Mouse (Mus musculus) lung, embryonic 15.5 days (tissue): ENCODE measurements around the gene Zdhhc14. TPM values are rescaled to one million over a fixed set of nuclear protein-coding genes. Genes with fewer than 3 reads are reported as not detected.
A peak's percentile ranks its signal among the peaks of the same experiment; 100 is the strongest.

ENCODE experiments used
- ATAC-seq: fragments of 200-750 bp; cut with Nextera tagmentation; 2 replicates; pipeline ENCODE4 v1.8.0; 2017; ENCODE audit warnings: moderate number of reproducible peaks, borderline replicate concordance; ENCODE audit not compliant: low FRiP score, low TSS enrichment; ENCODE audit errors: extremely low read depth
- H3K27ac ChIP-seq: fragments of 300-500 bp; sonication (generic); 2 replicates; pipeline ENCODE4 v1.5.1; 2015; ENCODE audit warnings: moderate library complexity, mild to moderate bottlenecking, inconsistent platforms
- H3K27me3 ChIP-seq: fragments of 300-500 bp; sonication (generic); 2 replicates; pipeline ENCODE4 v1.6.1; 2015; ENCODE audit warnings: inconsistent platforms
- H3K36me3 ChIP-seq: fragments of 300-500 bp; sonication (generic); 2 replicates; pipeline ENCODE4 v1.6.1; 2015; ENCODE audit warnings: inconsistent platforms
- H3K4me1 ChIP-seq: fragments of 300-500 bp; sonication (generic); 2 replicates; pipeline ENCODE4 v1.6.1; 2015; ENCODE audit warnings: inconsistent platforms
- H3K4me2 ChIP-seq: fragments of 300-500 bp; sonication (generic); 2 replicates; pipeline ENCODE4 v1.6.1; 2015; ENCODE audit warnings: inconsistent platforms, mild to moderate bottlenecking, moderate library complexity
- H3K4me3 ChIP-seq: fragments of 300-500 bp; sonication (generic); 2 replicates; pipeline ENCODE4 v1.5.1; 2015; ENCODE audit warnings: mild to moderate bottlenecking, inconsistent platforms
- H3K9ac ChIP-seq: fragments of 300-500 bp; sonication (generic); 2 replicates; pipeline ENCODE4 v1.6.1; 2015; ENCODE audit warnings: inconsistent platforms
- H3K9me3 ChIP-seq: fragments of 300-500 bp; sonication (generic); 2 replicates; pipeline ENCODE4 v1.6.1; 2016; ENCODE audit warnings: inconsistent platforms
- WGBS: fragments of 180-500 bp; shearing (Covaris S2); methylation state at CpG from one replicate; pipeline ENCODE4 v1.1.7; 2015; 5-methylcytosine and 5-hydroxymethylcytosine counted together
- polyA plus RNA-seq: library from polyadenylated mRNA; unstranded; fragments of >200 nt; fragmentation: Nextera tagmentation; extraction: Ambion mirVana; gene quantifications from 2 replicates; pipeline ENCODE4 v1.2.1, GENCODE M21; 2015

Gene Zdhhc14
- polyA plus RNA-seq, 1 experiment from 2014 or later: 1.2 TPM

DNA sequence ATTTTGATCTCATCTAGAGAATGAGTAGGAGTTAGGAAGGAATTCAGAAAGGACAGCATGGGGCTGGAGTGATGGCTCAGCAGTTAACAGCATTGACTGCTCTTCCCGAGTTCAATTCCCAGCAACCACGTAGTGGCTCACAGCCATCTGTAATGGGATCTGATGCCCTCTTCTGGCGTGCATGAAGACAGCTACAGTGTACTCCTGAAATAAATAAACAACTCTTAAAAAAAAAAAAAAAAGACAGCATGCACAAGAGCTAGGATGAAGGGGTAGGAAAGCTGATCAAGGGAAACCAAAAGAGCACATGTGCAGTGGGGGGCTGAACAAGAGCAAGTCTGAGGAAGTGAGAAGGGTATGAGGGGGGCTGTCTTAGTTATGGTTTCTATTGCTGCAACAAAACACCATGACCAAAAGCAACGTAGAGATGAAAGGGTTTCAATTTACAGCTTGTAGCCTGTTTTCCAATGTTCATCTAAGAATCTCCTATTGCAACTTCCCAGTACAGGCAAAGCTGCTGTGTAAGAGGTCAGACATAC, 237.3 kb downstream of the Zdhhc14 start:
- no peaks in the 10 kb centered on the region for H3K4me1 ChIP-seq
- H3K27ac ChIP-seq: no peak overlapping the region
- H3K9me3 ChIP-seq: no peaks in the 10 kb centered on the region
- H3K36me3 ChIP-seq: no peaks in the 10 kb centered on the region
- H3K4me3 ChIP-seq: no peak overlapping the region
- H3K27me3 ChIP-seq: no peaks in the 10 kb centered on the region
- H3K4me2 ChIP-seq: no peak overlapping the region
- ATAC-seq: no peak
- H3K9ac ChIP-seq: no peak overlapping the region
- WGBS: 50% methylated on average over 4 of the region's 4 CpGs

DNA sequence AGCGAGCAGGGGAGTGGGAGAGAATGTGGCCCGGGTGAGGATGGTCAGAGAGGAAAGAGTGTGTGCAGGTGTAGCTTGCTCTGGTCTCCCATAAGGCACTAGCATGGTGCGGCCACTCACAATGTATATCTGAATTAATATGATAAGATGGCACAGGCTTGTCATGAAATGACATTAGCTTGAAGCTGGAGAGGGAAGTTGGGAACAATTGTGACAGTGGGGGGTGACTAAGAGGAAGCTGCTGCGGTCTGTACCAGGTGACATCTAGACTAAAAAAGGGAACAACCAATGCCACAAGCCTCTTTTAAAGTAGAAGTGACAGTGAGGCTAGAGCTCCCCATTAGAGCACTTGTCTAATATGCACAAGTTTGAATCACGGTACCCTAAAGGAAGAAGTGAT, 238.2 kb downstream of the Zdhhc14 start:
- H3K27ac ChIP-seq: no peak overlapping the region
- WGBS: 85% methylated on average over 5 of the region's 5 CpGs
- no peaks in the 10 kb centered on the region for H3K27me3 ChIP-seq
- no peaks in the 10 kb centered on the region for H3K4me1 ChIP-seq
- H3K9me3 ChIP-seq: no peaks in the 10 kb centered on the region
- no peaks in the 10 kb centered on the region for H3K36me3 ChIP-seq
- H3K4me3 ChIP-seq: no peak overlapping the region
- H3K4me2 ChIP-seq: no peak overlapping the region
- no peak overlapping the region for H3K9ac ChIP-seq
- no peak for ATAC-seq

DNA sequence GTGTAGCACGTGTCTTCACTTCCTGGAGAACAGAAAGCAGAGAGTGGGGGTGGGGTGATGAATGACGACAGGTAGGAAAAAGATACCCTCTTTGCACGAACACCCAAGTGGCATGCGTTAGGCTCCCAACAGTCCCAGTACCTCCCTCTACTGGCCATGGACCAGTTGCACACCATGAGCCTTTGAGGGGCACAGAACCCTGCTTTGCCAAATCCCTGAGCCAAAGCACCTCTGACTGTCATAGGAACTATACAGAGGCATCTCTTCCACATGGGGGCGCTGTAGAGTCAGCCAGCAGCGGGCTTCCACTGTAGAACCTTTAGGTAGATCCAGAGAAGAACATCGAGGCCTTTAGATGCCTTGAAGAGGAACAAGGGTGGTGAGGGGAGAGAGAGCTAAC, 241.0 kb downstream of the Zdhhc14 start:
- Histone ChIP-seq H3K4me3 (no peak overlapping the region), H3K36me3 (no peaks in the 10 kb centered on the region), H3K9ac (no peak overlapping the region), H3K4me2 (no peak overlapping the region), H3K4me1 (no peaks in the 10 kb centered on the region), H3K27ac (no peak overlapping the region), H3K9me3 (no peaks in the 10 kb centered on the region), H3K27me3 (no peaks in the 10 kb centered on the region)
- WGBS: 20% methylated on average over 7 of the region's 7 CpGs
- no peak for ATAC-seq

DNA sequence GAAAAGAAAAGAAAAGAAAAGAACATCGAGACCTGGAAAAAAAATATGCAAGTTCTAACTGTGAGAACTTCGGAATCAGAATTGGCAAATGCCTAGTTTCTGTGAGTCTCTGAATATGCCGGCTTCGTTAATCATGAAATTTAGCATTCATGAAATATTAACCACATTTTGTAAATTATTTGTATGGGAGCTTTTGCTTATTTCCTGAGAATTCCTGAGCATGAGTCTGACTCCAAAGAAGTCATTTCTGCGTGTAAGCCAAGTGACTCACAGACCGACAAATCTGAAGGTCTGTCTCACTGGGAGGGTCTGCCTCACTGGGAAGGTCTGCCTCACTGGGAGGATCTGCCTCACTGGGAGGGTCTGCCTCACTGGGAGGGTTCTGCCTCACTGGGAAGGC, 248.7 kb downstream of the Zdhhc14 start:
- 84% methylated on average over 6 of the region's 6 CpGs for WGBS
- H3K4me2 ChIP-seq: no peak overlapping the region
- no peaks in the 10 kb centered on the region for H3K4me1 ChIP-seq
- H3K36me3 ChIP-seq: no peaks in the 10 kb centered on the region
- H3K9me3 ChIP-seq: no peaks in the 10 kb centered on the region
- no peak overlapping the region for H3K27ac ChIP-seq
- H3K4me3 ChIP-seq: no peak overlapping the region
- H3K27me3 ChIP-seq: no peaks in the 10 kb centered on the region
- ATAC-seq: no peak
- no peak overlapping the region for H3K9ac ChIP-seq

DNA sequence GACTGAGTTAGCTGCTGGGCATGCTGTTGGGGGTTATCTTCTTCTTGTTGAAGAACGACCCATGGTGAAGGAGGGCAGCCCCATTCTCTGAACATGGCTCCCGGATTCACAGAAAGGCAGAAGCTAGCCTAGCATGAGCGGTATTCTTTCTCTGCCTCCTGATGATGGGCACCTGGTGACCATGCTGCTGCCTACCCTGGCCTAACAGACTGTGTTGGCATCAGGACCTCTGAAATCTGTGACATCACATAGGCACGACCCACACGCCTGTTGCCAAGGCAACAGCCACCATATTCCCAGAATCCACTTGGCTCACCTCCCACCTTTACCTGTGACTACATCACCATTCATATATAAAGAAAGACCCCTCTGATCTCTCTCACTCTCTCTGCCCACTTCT, 251.7 kb downstream of the Zdhhc14 start:
- no peak for ATAC-seq
- no peaks in the 10 kb centered on the region for H3K27me3 ChIP-seq
- 87% methylated on average over 5 of the region's 5 CpGs for WGBS

GRCm38 (mm10) chr17:5746378-5746777, 254.0 kb downstream of the Zdhhc14 start:
- Histone ChIP-seq H3K36me3 (no peaks in the 10 kb centered on the region), H3K9me3 (no peaks in the 10 kb centered on the region), H3K27ac (no peak overlapping the region), H3K9ac (no peak overlapping the region), H3K4me2 (no peak overlapping the region), H3K4me1 (0 out of 2 replicates have a peak, but pooled peaks cover 5% of the 10 kb centered on the region), H3K27me3 (no peaks in the 10 kb centered on the region), H3K4me3 (no peak overlapping the region)
- 94% methylated on average over 3 of the region's 3 CpGs for WGBS
- no peak for ATAC-seq

More for the DNA sequence above, 251.7 kb downstream of the Zdhhc14 start:
- H3K4me2 ChIP-seq: no peak overlapping the region
- no peak overlapping the region for H3K9ac ChIP-seq
- H3K4me1 ChIP-seq: 0 out of 2 replicates have a peak, but pooled peaks cover 4% of the 10 kb centered on the region
- no peak overlapping the region for H3K27ac ChIP-seq
- H3K36me3 ChIP-seq: no peaks in the 10 kb centered on the region
- H3K9me3 ChIP-seq: no peaks in the 10 kb centered on the region
- H3K4me3 ChIP-seq: no peak overlapping the region

DNA sequence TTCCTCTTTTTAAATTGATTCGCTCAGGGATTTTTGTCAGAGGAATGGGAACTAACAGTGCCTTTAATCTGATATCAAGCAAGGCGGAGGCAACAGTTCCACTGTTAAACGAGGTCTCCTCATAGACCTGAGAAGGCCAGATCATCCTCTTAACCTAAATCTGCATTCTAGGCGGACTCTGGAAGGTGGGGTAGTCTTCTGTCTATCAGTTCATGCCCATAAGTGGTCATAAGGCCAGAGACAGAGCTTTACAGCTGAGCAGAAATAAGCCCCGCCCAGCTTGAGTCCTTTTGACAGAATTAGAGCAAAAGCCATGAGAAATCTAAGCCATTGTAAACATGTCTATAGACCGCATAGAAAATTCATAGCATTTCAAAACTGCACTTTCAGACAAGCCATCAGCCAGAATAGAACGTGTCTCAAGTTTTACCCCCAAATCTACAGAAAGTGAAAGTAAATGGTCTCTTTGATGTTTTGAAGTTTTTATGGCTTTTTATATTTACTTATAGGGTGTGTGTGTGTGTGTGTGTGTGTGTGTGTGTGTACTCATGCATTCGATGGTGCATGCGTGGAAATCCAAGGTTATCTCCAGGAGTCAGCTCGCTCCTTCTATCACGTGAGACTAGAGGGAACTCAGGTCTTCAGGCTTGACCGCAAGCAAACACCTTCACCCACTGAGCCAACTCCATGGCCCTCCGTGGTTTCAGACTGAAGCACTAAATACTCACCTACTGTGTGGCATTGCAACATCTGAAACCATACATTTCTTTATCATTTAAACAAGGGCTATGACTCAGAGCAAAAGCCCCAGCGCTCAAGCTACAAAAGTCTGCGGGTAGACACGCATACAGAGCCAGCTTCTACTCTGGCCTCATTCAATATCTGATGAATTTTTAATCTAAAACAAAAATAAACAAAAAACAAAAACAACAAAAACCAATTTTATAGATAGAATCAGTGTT, 255.5 kb downstream of the Zdhhc14 start:
- H3K4me2 ChIP-seq: no peak overlapping the region
- no peak for ATAC-seq
- H3K9ac ChIP-seq: no peak overlapping the region
- H3K9me3 ChIP-seq: no peaks in the 10 kb centered on the region
- no peak overlapping the region for H3K27ac ChIP-seq
- 68% methylated on average over 16 of the region's 16 CpGs for WGBS
- no peak overlapping the region for H3K4me3 ChIP-seq
- H3K27me3 ChIP-seq: no peaks in the 10 kb centered on the region
- H3K4me1 ChIP-seq: peaks cover 9% of the 10 kb centered on the region
- no peaks in the 10 kb centered on the region for H3K36me3 ChIP-seq

GRCm38 (mm10) chr17:5748501-5748894, 256.1 kb downstream of the Zdhhc14 start:
- Histone ChIP-seq H3K4me3 (no peak overlapping the region), H3K27ac (no peak overlapping the region), H3K36me3 (no peaks in the 10 kb centered on the region), H3K9me3 (no peaks in the 10 kb centered on the region), H3K4me1 (peaks cover 11% of the 10 kb centered on the region), H3K4me2 (no peak overlapping the region), H3K27me3 (no peaks in the 10 kb centered on the region), H3K9ac (no peak overlapping the region)
- 5% methylated on average over 4 of the region's 4 CpGs for WGBS
- no peak for ATAC-seq

DNA sequence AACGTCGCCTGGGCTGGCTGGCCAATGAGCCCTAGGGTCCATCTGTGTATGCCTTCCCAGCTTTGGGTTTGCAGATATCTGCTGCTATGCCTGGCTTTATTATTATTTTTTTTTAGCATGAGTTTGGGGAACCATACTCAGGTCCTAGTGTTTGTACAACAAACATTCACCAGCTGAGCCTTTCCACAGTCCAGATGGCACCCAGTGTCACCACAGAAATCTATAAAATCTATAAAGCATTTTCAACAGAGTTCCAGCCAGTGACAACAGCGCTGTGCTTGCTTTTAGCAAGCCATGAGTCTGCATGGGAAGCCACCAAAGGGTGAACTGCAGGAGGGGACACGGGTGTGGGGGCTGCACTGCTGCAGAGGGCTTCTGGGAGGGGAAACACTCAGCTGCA, 257.9 kb downstream of the Zdhhc14 start:
- Histone ChIP-seq H3K4me3 (no peak overlapping the region), H3K27ac (no peak overlapping the region), H3K4me2 (no peak overlapping the region), H3K36me3 (no peaks in the 10 kb centered on the region), H3K9ac (no peak overlapping the region), H3K4me1 (peaks cover 11% of the 10 kb centered on the region), H3K27me3 (no peaks in the 10 kb centered on the region), H3K9me3 (no peaks in the 10 kb centered on the region)
- ATAC-seq: no peak
- WGBS: 68% methylated on average over 4 of the region's 4 CpGs

DNA sequence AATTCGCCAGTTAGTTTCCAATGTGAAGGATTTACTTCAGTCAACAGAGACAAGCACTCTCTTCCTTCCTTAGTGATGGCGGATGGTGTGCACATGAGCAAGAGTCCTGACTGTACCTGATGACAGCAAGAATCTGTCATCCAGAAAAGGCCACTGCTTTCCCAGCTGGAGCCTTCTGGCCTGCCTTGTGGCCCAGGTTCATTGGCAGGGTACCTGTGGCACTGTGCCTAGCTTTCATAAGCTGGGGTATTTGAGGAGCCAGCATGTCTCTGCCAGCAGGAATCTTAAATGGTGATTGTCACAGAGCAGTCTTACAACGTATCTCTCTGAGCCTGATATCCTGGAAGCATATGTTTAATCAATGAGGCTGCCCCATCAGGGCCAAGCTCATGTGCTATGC, 258.7 kb downstream of the Zdhhc14 start:
- peaks cover 11% of the 10 kb centered on the region for H3K4me1 ChIP-seq

DNA sequence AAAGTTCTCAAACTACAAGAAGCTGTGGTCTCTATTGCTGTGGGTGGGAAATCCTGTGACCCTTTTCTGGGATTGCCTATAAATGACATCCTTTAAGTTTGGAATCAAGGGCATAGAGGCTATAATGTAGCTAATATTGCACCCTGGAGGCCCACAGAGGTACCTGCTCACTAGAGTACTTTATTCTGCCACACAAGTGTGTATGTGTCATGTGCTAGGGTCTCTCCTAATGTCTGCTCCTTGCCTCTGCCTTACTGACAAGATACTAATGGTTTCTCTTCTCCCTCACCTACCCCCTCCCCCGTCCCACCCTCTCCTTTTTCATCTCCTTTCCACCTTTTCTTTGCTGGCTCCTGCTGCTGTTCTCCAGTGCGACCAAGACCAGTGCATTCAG, 260.0 kb downstream of the Zdhhc14 start:
- Histone ChIP-seq H3K9me3 (no peaks in the 10 kb centered on the region), H3K27ac (no peak overlapping the region), H3K9ac (no peak overlapping the region; the same call in 1 of the 2 replicates), H3K4me3 (peak overlapping the region; percentile 42), H3K27me3 (no peaks in the 10 kb centered on the region), H3K4me1 (peaks cover 11% of the 10 kb centered on the region), H3K4me2 (peak overlapping the region; percentile 70), H3K36me3 (no peaks in the 10 kb centered on the region)
- peak; percentile 20; the same call in 1 of the 2 replicates for ATAC-seq
- WGBS: 28% methylated on average over 2 of the region's 2 CpGs

More for the DNA sequence above, 258.7 kb downstream of the Zdhhc14 start:
- H3K27ac ChIP-seq: no peak overlapping the region
- H3K9me3 ChIP-seq: no peaks in the 10 kb centered on the region
- no peak overlapping the region for H3K4me3 ChIP-seq
- no peak overlapping the region for H3K9ac ChIP-seq
- H3K27me3 ChIP-seq: no peaks in the 10 kb centered on the region
- ATAC-seq: no peak
- WGBS: 71% methylated on average over 3 of the region's 3 CpGs
- H3K36me3 ChIP-seq: no peaks in the 10 kb centered on the region
- no peak overlapping the region for H3K4me2 ChIP-seq
